ENCODE assay signal across 9 mouse cellular contexts in genomic region chr7:4741672-4742481, GRCm38 (mm10). TPM values are rescaled to one million over a fixed set of nuclear protein-coding genes. Genes with fewer than 3 reads are reported as not detected.
DNase-seq lines count a peak whose midpoint lies in the region; ATAC-seq and TF ChIP-seq lines count a peak whose summit lies in the region.
"Had no signal": no experiment of that assay in that cellular context is flagged by ENCODE, and none has a peak within 500 bp of the region (broad histone marks: within the 10 kb centered on the region; RNA-seq: fewer than 3 reads in every experiment).

No protein-coding gene starts in this region.

- H3K9ac ChIP-seq in ES-Bruce4 (ENCODE audit: low read depth, poor library complexity, severe bottlenecking), result peak overlapping the region; percentile 91; the same call in 1 of the 2 replicates
- H3K9ac ChIP-seq in forebrain, embryonic 13.5 days, result peak overlapping the region; percentile 93
- peak overlapping the region; percentile 83 for H3K9ac ChIP-seq in liver, embryonic 15.5 days

- H3K9me3 ChIP-seq in ES-Bruce4 (replicated peaks; ENCODE audit: control insufficient read depth, insufficient read depth, low read length, poor library complexity, severe bottlenecking), result no peaks in the 10 kb centered on the region
- H3K9me3 ChIP-seq in forebrain, embryonic 13.5 days (replicated peaks), result no peaks in the 10 kb centered on the region
- no peaks in the 10 kb centered on the region for H3K9me3 ChIP-seq in liver, embryonic 15.5 days (replicated peaks)

- WGBS in forebrain, embryonic 13.5 days, result 77% methylated on average over 21 of the region's 21 CpGs
- 58% methylated on average over 21 of the region's 21 CpGs for WGBS in liver, embryonic 15.5 days (ENCODE audit: insufficient replicate concordance)

- H3K27me3 ChIP-seq in ES-Bruce4 (ENCODE audit: control insufficient read depth, insufficient read depth, low read length, poor library complexity, severe bottlenecking), result no peaks in the 10 kb centered on the region
- no peaks in the 10 kb centered on the region for H3K27me3 ChIP-seq in forebrain, embryonic 13.5 days
- no peaks in the 10 kb centered on the region for H3K27me3 ChIP-seq in liver, embryonic 15.5 days

- no peak for DNase-seq in gastrocnemius, adult 2 months
- DNase-seq in gastrocnemius, postnatal 25 days, result no peak
- DNase-seq in layer of hippocampus, postnatal 10 days (ENCODE audit: low spot score in 2 of 2), result no peak
- no peak for DNase-seq in frontal cortex, postnatal 14 days (ENCODE audit: low spot score in 2 of 2)

- peak overlapping the region; percentile 94 for H3K4me3 ChIP-seq in gastrocnemius, adult 2 months
- H3K4me3 ChIP-seq in ES-Bruce4 (ENCODE audit: low read depth, low read length), result no peak overlapping the region
- H3K4me3 ChIP-seq in forebrain, embryonic 13.5 days, result peak overlapping the region; percentile 75
- peak overlapping the region; percentile 78 for H3K4me3 ChIP-seq in liver, embryonic 15.5 days (replicated peaks)

- no peaks in the 10 kb centered on the region for H3K4me1 ChIP-seq in ES-Bruce4 (ENCODE audit: control insufficient read depth, insufficient read depth, low read length)
- peaks cover 41% of the 10 kb centered on the region for H3K4me1 ChIP-seq in forebrain, embryonic 13.5 days
- H3K4me1 ChIP-seq in liver, embryonic 15.5 days (replicated peaks), result peaks cover 78% of the 10 kb centered on the region

- TF ChIP-seq CTCF in gastrocnemius, adult 2 months (IDR thresholded peaks at IDR 0.05), result no peak
- no peak for TF ChIP-seq CTCF in ES-Bruce4 (IDR thresholded peaks at IDR 0.05; ENCODE audit: low read depth, low read length)

- intact Hi-C loops in gastrocnemius, adult 2 months (cut with DNase I), result no loop called here

- peak overlapping the region; percentile 85 for H3K4me2 ChIP-seq in forebrain, embryonic 13.5 days
- H3K4me2 ChIP-seq in liver, embryonic 15.5 days, result peak overlapping the region; percentile 88

- H3K27ac ChIP-seq in gastrocnemius, adult 2 months, result peak overlapping the region; percentile 92
- peak overlapping the region; percentile 36; the same call in 1 of the 2 replicates for H3K27ac ChIP-seq in ES-Bruce4 (ENCODE audit: insufficient read depth, low read length)
- H3K27ac ChIP-seq in forebrain, embryonic 13.5 days, result peak overlapping the region; percentile 93
- peak overlapping the region; percentile 94 for H3K27ac ChIP-seq in liver, embryonic 15.5 days (replicated peaks)

- no peak for ATAC-seq in forebrain, embryonic 13.5 days
- peak; percentile 45 for ATAC-seq in liver, embryonic 15.5 days (ENCODE audit: insufficient read depth)
- ATAC-seq in monocyte, adult 5-6 weeks (replicated peaks; ENCODE audit: insufficient number of reproducible peaks, low FRiP score, low TSS enrichment, poor library complexity, severe bottlenecking), result no peak

- H3K36me3 ChIP-seq in ES-Bruce4 (ENCODE audit: control insufficient read depth, insufficient read depth, low read length, poor library complexity, severe bottlenecking), result peaks cover 16% of the 10 kb centered on the region
- H3K36me3 ChIP-seq in forebrain, embryonic 13.5 days (ENCODE audit: poor library complexity, severe bottlenecking), result peaks cover 45% of the 10 kb centered on the region
- H3K36me3 ChIP-seq in liver, embryonic 15.5 days (replicated peaks), result peaks cover 44% of the 10 kb centered on the region

- no peak for TF ChIP-seq POLR2A in ES-Bruce4 (IDR thresholded peaks at IDR 0.05; ENCODE audit: insufficient read depth, low read length)

- TF ChIP-seq EP300 in ES-Bruce4 (IDR thresholded peaks at IDR 0.05; ENCODE audit: insufficient read depth, low read depth, low read length), result no peak

RNA-seq across cellular contexts. Expression of gene Kmt5c, which starts 2.0 kb away (rescaled TPM):
- total RNA-seq in gastrocnemius, adult 2 months (2021), result 10 to 100 TPM in 1 of 2 experiments, 1 to 10 TPM in 1; 8.0 to 11.5 TPM
- total RNA-seq in gastrocnemius, postnatal 25 days (2021), result 10 to 100 TPM; 10.7 to 12.3 TPM
- 69.0 and 72.3 TPM in 2 replicates for polyA plus RNA-seq in ES-Bruce4 (2011; ENCODE audit: insufficient read depth, insufficient read length, low read depth, missing spikeins)
- polyA plus RNA-seq in forebrain, embryonic 13.5 days (2015; fragmentation: Nextera tagmentation; extraction: Ambion mirVana), result 75.3 and 84.3 TPM in 2 replicates
- polyA plus RNA-seq in liver, embryonic 15.5 days (2015; fragmentation: Nextera tagmentation; extraction: Ambion mirVana), result 50.1 and 56.1 TPM in 2 replicates
- total RNA-seq in layer of hippocampus, postnatal 10 days (2021), result 10 to 100 TPM; 43.5 to 45.9 TPM
- total RNA-seq in monocyte, adult 5-6 weeks (2017), result 25.1 to 60.4 TPM (median 38.0 TPM) in 3 replicates

RNA-seq across cellular contexts. Expression of gene Cox6b2, which starts 11.0 kb away (rescaled TPM):
- total RNA-seq in gastrocnemius, adult 2 months (2021), result under 1 TPM; 0.51 to 0.78 TPM
- 1 to 10 TPM; 1.4 to 2.2 TPM for total RNA-seq in gastrocnemius, postnatal 25 days (2021)
- 319 and 368 TPM in 2 replicates for polyA plus RNA-seq in ES-Bruce4 (2011; ENCODE audit: insufficient read depth, insufficient read length, low read depth, missing spikeins)
- 17.8 and 22.1 TPM in 2 replicates for polyA plus RNA-seq in forebrain, embryonic 13.5 days (2015; fragmentation: Nextera tagmentation; extraction: Ambion mirVana)
- 66.0 and 79.3 TPM in 2 replicates for polyA plus RNA-seq in liver, embryonic 15.5 days (2015; fragmentation: Nextera tagmentation; extraction: Ambion mirVana)
- total RNA-seq in layer of hippocampus, postnatal 10 days (2021), result 1 to 10 TPM; 6.5 to 9.8 TPM
- 4.7 TPM in 1 of 3 replicates, not detected in the others for total RNA-seq in monocyte, adult 5-6 weeks (2017)

RNA-seq across cellular contexts. Expression of gene Tmem150b, which starts 16.8 kb away (rescaled TPM):
- total RNA-seq in gastrocnemius, adult 2 months (2021), result under 1 TPM in 1 of 2 experiments, not detected in 1; 0.22 TPM
- total RNA-seq in gastrocnemius, postnatal 25 days (2021), result under 1 TPM in 1 of 2 experiments, not detected in 1; 0.23 TPM
- polyA plus RNA-seq in ES-Bruce4 (2011; ENCODE audit: insufficient read depth, insufficient read length, low read depth, missing spikeins), result not detected in 2 replicates
- polyA plus RNA-seq in forebrain, embryonic 13.5 days (2015; fragmentation: Nextera tagmentation; extraction: Ambion mirVana), result 0.27 and 0.29 TPM in 2 replicates
- 0.14 and 0.37 TPM in 2 replicates for polyA plus RNA-seq in liver, embryonic 15.5 days (2015; fragmentation: Nextera tagmentation; extraction: Ambion mirVana)
- not detected for total RNA-seq in layer of hippocampus, postnatal 10 days (2021)
- total RNA-seq in monocyte, adult 5-6 weeks (2017), result 5.6 to 6.8 TPM (median 6.4 TPM) in 3 replicates

RNA-seq across cellular contexts. Expression of gene Fam71e2, which starts 29.2 kb away (rescaled TPM):
- total RNA-seq in gastrocnemius, adult 2 months (2021), result not detected
- total RNA-seq in gastrocnemius, postnatal 25 days (2021), result not detected
- not detected in 2 replicates for polyA plus RNA-seq in ES-Bruce4 (2011; ENCODE audit: insufficient read depth, insufficient read length, low read depth, missing spikeins)
- polyA plus RNA-seq in forebrain, embryonic 13.5 days (2015; fragmentation: Nextera tagmentation; extraction: Ambion mirVana), result not detected in 2 replicates
- polyA plus RNA-seq in liver, embryonic 15.5 days (2015; fragmentation: Nextera tagmentation; extraction: Ambion mirVana), result not detected in 2 replicates
- not detected for total RNA-seq in layer of hippocampus, postnatal 10 days (2021)
- total RNA-seq in monocyte, adult 5-6 weeks (2017), result not detected in 3 replicates
- polyA plus RNA-seq: spleen, adult 2 months had no signal

RNA-seq across cellular contexts. Expression of gene Il11, which starts 40.8 kb away (rescaled TPM):
- total RNA-seq in gastrocnemius, adult 2 months (2021), result not detected
- not detected for total RNA-seq in gastrocnemius, postnatal 25 days (2021)
- 1.4 and 1.9 TPM in 2 replicates for polyA plus RNA-seq in ES-Bruce4 (2011; ENCODE audit: insufficient read depth, insufficient read length, low read depth, missing spikeins)
- polyA plus RNA-seq in forebrain, embryonic 13.5 days (2015; fragmentation: Nextera tagmentation; extraction: Ambion mirVana), result 0.17 and 0.40 TPM in 2 replicates
- 0.06 TPM in 1 of 2 replicates, not detected in the other for polyA plus RNA-seq in liver, embryonic 15.5 days (2015; fragmentation: Nextera tagmentation; extraction: Ambion mirVana)
- total RNA-seq in layer of hippocampus, postnatal 10 days (2021), result under 1 TPM; 0.38 to 0.41 TPM
- not detected in 3 replicates for total RNA-seq in monocyte, adult 5-6 weeks (2017)

Comparison
In these comparisons a context has a peak if more than half of its experiments do, and no peak if none do; other contexts are left out.
1. H3K27ac ChIP-seq: peak in every context shown above with its lines; median percentile 94 in liver, embryonic 15.5 days; 93 in forebrain, embryonic 13.5 days; 92 in gastrocnemius, adult 2 months; 36 in ES-Bruce4.